Mouse (Mus musculus) brain, embryonic 14.5 days (tissue): ENCODE results near the gene Slc4a7. TPM values are rescaled to one million over a fixed set of nuclear protein-coding genes. Genes with fewer than 3 reads are reported as not detected.
A peak's percentile ranks its signal among the peaks of the same experiment; 100 is the strongest.

Experiments
- DNase-seq: peaks from one replicate; pipeline ENCODE4 v3.0.0-alpha.2; 2011; ENCODE audit warnings: low read depth
- CTCF ChIP-seq: fragments of 200-500 bp; IDR thresholded peaks from 2 replicates; pipeline ENCODE4 v1.5.1; 2012; ENCODE audit warnings: inconsistent platforms, mild to moderate bottlenecking, moderate library complexity, borderline replicate concordance; ENCODE audit not compliant: insufficient read depth, insufficient read length; ENCODE audit errors: extremely low read depth
- POLR2A ChIP-seq: fragments of 200-500 bp; IDR thresholded peaks from 2 replicates; pipeline ENCODE4 v1.6.1; 2012; ENCODE audit warnings: mild to moderate bottlenecking, inconsistent platforms, borderline replicate concordance; ENCODE audit not compliant: poor library complexity, insufficient read depth, insufficient read length, severe bottlenecking; ENCODE audit errors: extremely low read depth
- polyA plus RNA-seq: library from polyadenylated mRNA; depleted of rRNA; stranded (reverse); fragments of >200 nt; gene quantifications from 2 replicates; pipeline ENCODE4 v1.2.3, GENCODE M21; 2012; rRNA removed

Slc4a7 gene
- 32.9 and 33.6 TPM in 2 replicates for polyA plus RNA-seq

DNA sequence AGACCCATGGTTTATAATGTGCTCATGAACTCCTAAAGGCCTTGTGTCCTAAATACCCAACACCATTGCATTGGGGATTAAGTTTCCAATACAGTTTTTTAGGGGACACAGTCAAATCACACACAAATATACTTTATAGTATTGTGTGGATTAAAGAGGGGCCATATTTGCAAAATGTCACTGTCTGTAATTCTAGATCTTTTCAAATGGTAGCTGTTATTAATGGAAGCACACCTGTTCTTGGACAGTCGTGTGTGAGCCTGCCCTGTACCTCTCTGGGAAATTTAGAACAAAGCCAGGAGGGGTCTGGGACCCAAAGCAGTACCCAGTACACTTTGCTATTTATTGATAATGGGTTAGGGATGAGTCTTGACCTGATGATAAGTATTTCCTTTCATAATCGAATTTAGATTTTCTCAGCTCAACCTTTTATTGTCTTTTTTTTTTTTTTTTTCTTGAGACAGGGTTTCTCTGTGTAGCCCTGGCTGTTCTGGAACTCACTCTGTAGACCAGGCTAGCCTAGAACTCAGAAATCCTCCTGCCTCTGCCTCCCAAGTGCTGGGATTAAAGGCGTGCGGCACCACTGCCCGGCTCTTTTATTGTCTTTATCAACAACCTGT is at the start of gene Slc4a7:
Slc4a7 (plus strand) TSS at position 570 of the 620 bp plus-strand sequence.
- TF ChIP-seq POLR2A (no peak), CTCF (no peak)
- no peak for DNase-seq

DNA sequence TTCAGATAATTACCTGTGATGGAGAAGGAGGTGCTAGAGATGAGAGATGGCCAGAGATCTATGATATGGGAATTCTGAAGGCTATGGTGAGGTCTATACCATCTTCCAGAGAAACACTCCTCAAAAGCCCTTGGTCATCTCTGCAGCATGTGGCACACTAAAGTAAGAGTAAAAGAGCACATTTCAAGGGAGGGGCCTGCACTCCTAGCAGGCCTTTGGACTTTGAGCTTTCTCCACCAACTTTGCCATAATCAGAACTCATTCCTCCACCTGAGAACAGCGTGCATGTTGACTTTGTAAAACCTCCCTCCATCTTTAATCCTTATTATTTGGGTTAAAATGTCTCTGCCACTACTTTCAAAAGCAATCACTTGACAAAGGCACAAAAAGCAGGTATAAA is 31.5 kb upstream of the Slc4a7 start:
- no peak for DNase-seq
- no peak for TF ChIP-seq CTCF
- no peak for TF ChIP-seq POLR2A

DNA sequence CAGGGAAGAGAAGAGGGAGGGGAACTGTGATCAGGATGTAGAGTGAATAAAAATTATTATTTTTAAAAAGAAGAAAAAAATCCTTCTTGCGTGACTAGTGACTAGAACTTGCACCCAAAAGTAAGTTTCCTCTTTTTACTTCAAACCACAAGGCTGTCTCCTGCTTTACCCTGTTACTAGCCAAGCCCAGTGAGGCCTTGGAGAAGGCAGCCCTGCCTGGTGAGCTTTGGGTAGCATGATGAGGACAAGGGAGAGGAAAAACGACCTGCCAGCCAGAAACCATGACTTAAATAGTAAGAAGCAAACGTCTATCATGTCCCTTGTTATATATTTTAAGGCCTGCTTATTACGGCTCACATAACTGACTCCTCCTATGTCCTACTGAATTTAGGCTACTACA is 20.5 kb upstream of the Slc4a7 start:
- DNase-seq = no peak
- TF ChIP-seq POLR2A (no peak), CTCF (no peak)

DNA sequence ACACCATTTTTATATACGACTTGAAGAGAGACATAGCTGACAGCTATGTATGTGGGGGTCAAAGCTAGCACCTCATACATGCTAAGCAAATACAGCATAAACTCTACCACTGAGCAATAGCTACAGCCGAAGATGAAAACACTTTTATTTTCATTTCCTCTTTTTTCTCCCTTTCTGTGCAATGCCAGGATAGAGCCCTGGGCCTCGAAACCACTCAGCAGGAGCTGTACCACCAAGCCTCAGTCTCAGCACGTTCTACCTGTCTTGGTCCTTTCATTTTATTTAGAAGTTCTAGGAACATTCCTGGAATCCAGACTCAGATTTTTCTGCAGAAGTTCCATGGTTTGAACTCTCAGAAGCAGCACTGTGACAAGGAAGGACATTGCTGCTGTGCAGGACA is 17.3 kb upstream of the Slc4a7 start:
- TF ChIP-seq POLR2A (no peak), CTCF (no peak)
- no peak for DNase-seq

DNA sequence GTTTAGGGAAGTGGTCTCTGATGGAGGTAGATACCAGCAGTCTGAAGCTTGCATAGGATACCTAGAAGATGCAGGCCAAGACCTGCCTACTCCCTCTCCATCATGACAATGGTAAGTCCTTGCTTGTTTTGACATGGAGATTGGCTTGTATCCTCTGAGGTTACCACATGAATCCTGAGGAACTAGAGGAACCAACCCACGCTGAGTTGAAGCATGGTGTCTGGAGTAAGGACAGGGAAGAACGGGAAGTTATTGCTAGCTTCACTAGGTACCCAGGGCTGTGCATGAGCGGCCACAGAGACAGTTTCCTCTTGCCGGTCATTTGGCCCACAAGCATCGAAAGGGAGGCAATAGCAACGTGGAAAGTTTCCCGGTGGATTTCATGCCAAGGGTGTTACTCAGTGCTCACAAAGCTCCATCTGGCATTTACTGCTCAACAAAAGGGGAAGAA is 16.0 kb upstream of the Slc4a7 start:
- DNase-seq = peak; percentile 49
- TF ChIP-seq POLR2A (no peak), CTCF (no peak)

DNA sequence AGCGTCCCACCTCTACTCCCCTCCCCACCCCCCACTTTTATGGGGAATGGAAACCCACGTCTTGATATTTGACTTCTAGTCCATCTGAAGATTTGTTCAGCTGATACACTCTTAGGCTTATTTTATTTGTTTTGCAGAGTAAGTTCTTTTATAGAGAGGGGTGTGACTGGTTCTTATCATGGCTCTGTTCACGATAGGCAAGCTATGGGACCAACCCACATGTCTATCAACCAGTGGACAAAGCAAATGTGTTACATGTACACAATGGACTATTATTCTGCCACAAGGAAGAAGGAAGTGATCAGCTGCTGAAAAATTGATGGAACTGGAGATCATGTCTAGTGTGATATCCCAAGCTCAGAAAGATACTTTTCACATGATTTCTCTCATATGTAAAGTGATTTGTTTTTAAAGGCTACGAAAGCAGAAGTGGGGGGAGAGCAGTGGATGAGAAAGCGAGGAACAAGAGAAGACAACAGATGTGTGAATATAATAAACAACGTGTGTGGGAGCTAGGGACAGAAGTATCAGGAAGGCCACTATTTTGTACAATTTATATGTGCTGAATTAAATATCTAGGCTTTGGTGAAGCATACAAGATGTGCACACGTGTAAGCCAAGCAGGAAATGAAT is 14.7 kb upstream of the Slc4a7 start:
- TF ChIP-seq POLR2A (no peak), CTCF (no peak)
- no peak for DNase-seq

DNA sequence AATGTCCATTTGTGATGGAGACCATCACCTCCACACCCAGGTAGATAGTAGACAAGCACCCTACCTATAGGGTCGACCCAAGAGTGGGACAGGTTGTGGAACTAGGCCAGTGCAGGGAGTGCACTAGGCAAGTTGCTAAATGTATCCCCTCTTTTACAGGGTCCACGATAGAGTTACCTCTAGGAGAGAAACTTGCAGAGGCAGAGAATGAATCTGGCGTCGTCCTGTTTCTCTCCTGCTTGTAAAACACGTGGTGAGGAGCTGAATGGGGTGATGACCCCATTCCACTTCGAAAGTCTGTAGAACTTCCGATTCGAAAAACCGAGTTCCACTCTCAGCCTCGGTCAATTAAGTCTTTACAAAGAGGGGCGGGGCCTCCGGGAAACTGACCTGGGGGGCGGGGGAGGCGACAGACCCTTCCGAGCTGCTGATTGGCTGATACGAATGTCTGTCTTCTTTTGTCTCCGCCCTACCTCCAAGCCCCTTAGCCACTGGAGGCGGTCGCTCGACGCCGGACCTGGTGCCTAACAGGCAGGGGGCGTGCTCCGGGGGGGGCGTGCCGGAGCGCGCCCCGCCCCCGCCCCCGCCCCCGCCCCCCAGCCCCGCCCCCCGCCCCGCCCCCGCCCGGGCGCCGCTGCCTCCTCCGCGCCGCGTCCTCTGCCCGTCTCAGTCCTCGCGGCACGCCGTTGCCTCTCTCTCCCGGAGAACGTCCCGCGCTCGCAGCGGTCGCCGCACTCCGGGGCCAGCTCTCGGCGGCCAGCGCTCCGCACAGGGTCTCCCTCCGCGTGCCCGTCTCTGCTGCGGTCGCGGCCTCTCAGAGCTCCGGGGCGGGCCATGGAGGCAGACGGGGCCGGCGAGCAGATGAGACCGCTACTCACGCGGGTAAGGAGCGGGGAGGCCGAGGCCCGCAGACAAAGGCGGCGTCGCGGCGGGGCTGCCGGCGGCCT is 593 bp downstream of the Slc4a7 start:
- TF ChIP-seq CTCF (no peak), POLR2A (peak; percentile 97)
- DNase-seq = peak; percentile 99

DNA sequence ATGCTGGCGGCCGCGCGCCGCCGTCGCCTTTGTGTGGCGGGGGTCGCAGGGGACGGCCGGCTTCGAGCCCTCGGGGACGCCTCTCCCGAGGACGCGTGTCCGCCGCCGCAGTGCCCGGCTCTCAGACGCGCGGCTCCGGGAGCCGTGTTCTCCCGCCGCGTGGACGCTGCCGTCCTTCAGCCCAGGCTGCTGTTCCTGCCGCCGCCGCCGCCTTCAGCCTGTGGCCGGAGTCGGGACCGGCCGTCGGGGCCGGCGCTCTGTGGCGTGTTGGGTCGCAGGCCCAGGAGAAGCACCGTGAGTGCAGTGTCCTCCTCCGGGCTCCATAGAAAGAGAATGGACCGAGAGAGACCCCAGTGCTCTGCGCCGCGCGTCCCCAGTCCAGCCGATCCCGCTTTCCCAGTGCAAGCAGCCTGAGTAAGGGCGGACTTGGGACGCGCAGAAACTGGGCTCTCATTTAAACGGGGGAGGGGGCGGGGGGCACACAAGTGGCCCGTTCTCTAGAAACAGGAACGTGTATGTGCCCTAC is 1.3 kb downstream of the Slc4a7 start:
- DNase-seq = peak; percentile 87
- TF ChIP-seq CTCF = no peak
- TF ChIP-seq POLR2A = no peak; the same call in 1 of the 2 replicates

DNA sequence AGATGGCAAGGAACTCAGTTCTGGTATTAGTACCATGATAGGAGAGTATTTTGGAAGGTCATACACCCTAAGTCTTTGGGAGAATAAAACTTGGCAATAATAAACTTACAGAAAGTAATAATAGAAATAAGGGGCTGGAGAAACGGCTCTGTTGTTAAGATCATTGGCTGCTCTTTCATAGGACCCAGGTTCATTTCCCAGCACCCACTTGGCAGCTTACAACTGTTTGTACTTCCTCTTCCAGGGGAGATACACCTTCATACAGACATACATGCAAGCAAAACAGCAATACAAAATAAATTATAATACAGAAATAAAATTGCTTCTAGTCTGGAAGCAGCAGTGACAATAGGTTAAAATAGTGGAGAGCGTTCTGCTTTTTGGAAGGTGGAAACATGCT is 2.6 kb downstream of the Slc4a7 start:
- TF ChIP-seq CTCF (no peak), POLR2A (no peak)
- DNase-seq = no peak

DNA sequence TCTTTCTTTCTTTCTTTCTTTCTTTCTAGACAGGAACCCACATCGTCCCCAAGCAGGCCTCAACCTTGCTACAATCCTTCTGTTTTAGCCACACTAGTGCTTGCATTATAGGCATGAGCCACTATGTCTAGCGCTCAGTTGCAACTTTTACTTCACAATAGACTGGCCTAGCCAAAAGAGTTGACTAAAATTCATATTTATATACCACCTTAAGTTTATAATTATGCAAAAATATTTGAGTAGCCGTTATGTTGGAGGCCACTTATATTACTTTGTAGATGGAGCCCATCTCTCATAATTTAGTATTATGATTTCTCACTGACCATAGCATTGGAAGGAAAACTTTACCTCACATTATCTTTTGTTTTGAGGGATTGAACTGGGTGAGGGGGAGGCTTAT is 3.0 kb downstream of the Slc4a7 start:
- TF ChIP-seq CTCF = no peak
- no peak for TF ChIP-seq POLR2A

DNA sequence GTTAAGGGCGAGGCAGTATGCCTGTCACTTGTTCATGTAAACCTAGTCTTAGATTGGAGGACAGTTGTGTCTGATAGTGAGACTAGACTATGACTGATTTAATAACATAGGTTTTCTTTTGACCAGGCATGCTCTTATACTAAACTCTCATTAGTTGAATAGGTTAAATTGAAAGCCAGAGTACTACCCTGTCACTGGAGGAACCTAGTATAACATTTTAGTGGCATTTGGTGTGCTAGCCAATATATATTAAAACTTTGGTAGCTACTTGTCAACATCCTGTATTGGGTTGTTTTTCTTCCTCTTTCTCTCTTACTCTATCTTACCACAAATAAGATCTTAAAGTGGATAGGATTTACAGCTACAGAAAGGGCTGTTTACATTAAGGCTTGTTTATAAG is 4.3 kb downstream of the Slc4a7 start:
- DNase-seq = no peak

More for the DNA sequence above, 3.0 kb downstream of the Slc4a7 start:
- DNase-seq = no peak

More for the DNA sequence above, 4.3 kb downstream of the Slc4a7 start:
- TF ChIP-seq POLR2A = no peak
- TF ChIP-seq CTCF = no peak
